Mouse (Mus musculus) adrenal gland, adult 2 months (tissue): ENCODE measurements around the gene Ncdn. TPM values are rescaled to one million over a fixed set of nuclear protein-coding genes. Genes with fewer than 3 reads are reported as not detected.

ENCODE experiments used
- DNase-seq: peaks from one replicate; pipeline ENCODE4 v3.0.0; 2021
- polyA plus RNA-seq: library from polyadenylated mRNA; depleted of rRNA; stranded (reverse); fragments of >200 nt; gene quantifications from 2 replicates; pipeline ENCODE4 v1.2.3, GENCODE M21; 2012; rRNA removed
- total RNA-seq, 2 experiments: library from RNA; stranded (reverse); gene quantifications; 2 replicates each; pipeline ENCODE4 v1.2.3; 2021

Ncdn gene
- total and polyA plus RNA-seq, 3 experiments = 32.4 to 82.2 (median 36.4) TPM

- no peak for DNase-seq
Measured at GRCm38 (mm10) chr4:126732111-126732510, 21.1 kb downstream of the Ncdn start.

- DNase-seq = no peak
Measured at GRCm38 (mm10) chr4:126707439-126707826, 45.8 kb downstream of the Ncdn start.

GRCm38 (mm10) chr4:126706630-126707438 lies 46.4 kb downstream of the Ncdn start:
- no peak for DNase-seq

- DNase-seq = no peak
Measured at GRCm38 (mm10) chr4:126696908-126697307, 56.3 kb downstream of the Ncdn start.

Other genes with a start within 250 kb of the Ncdn start
- 1 to 10 TPM; 4.8 to 5.4 TPM for gene Ago4, start 220.0 kb downstream of the Ncdn start, total RNA-seq
- 1.0 and 1.2 TPM in 2 replicates for gene Ago4, start 220.0 kb downstream of the Ncdn start, polyA plus RNA-seq
- under 1 TPM; 0.66 to 0.97 TPM for gene Clspn, start 196.5 kb downstream of the Ncdn start, total RNA-seq
- 0.11 and 0.19 TPM in 2 replicates for gene Clspn, start 196.5 kb downstream of the Ncdn start, polyA plus RNA-seq
- 10 to 100 TPM in 1 of 2 experiments, 1 to 10 TPM in 1; 8.1 to 19.0 TPM for gene 5730409E04Rik, start 143.6 kb downstream of the Ncdn start, total RNA-seq
- 19.3 and 20.7 TPM in 2 replicates for gene 5730409E04Rik, start 143.6 kb downstream of the Ncdn start, polyA plus RNA-seq
- gene Psmb2, start 75.8 kb downstream of the Ncdn start, total RNA-seq = 100 to 1,000 TPM; 159 to 189 TPM
- 133 and 175 TPM in 2 replicates for gene Psmb2, start 75.8 kb downstream of the Ncdn start, polyA plus RNA-seq
- gene Tfap2e, start 17.2 kb downstream of the Ncdn start, total RNA-seq = not detected
- not detected in 2 replicates for gene Tfap2e, start 17.2 kb downstream of the Ncdn start, polyA plus RNA-seq
- gene AU040320, start 106 bp upstream of the Ncdn start, total RNA-seq = 10 to 100 TPM; 36.6 to 40.7 TPM
- gene AU040320, start 106 bp upstream of the Ncdn start, polyA plus RNA-seq = 29.0 and 35.2 TPM in 2 replicates
- gene Zmym4, start 214.7 kb upstream of the Ncdn start, total RNA-seq = 10 to 100 TPM; 32.9 to 38.5 TPM
- 2.9 and 3.4 TPM in 2 replicates for gene Zmym4, start 214.7 kb upstream of the Ncdn start, polyA plus RNA-seq